Mouse (Mus musculus) layer of hippocampus, adult 9-10 months (tissue): Measurements from ENCODE around the gene Snx9.

ENCODE experiments used
- DNase-seq: peaks from one replicate; pipeline ENCODE4 v3.0.0; 2022; ENCODE audit warnings: low spot score

Snx9 gene

DNA sequence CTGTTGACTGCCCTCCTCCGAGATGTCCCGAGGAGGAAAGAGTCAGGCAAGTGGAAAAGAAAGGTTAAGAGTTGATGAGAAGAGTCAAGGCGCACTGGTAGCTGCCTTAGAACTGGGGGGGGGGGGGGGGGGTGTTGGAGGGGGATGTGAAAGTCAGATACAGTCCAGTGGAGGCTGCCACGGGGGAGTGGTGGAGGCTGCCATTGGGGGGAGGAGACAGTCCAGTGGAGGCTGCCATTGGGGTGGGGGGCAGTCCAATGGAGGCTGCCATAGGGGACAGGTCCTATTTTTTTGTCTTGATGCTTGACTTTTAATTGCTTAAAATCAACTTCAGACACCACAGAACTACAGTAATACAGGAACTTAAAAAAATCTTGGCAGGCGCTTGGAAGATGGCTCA is 91.0 kb downstream of the Snx9 start:
- DNase-seq = no peak

DNA sequence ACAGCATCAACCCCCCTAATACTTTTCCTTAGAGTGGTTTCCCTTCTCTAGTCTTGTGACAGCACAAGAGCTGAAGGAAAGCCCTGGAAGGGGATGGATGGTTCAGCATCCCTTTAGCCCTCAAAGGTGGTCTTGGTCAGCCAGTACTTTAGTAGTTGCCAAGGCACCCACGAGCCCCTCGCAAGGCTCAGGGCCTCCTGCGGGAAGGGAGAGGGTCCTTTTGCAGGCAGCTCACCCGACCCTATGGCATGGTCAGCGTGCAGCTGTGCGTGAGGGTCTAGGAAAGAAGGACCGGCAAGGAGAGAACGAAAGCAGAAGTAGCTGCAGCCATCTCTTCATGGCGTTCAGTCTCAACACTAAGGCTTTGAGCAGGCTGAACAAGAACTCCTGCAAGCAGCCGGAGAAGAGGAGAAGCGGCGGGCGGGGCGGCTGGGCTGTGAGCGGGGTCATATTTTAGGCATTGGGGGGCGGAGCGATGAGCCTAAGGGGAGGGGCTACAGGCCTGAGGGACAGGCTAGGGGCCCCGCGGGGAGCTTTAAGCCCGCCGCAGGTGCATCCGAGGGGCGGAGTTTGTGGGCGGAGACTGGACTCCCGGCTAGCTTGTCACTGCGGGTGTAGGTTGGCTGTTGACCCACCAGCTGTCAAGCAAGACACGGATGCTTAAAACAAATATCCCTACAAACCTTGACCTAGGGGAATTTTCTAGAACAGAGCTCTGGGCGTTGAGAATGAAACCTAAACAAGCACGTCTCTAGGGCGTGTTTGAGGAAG is 93.6 kb downstream of the Snx9 start:
- DNase-seq = no peak

DNA sequence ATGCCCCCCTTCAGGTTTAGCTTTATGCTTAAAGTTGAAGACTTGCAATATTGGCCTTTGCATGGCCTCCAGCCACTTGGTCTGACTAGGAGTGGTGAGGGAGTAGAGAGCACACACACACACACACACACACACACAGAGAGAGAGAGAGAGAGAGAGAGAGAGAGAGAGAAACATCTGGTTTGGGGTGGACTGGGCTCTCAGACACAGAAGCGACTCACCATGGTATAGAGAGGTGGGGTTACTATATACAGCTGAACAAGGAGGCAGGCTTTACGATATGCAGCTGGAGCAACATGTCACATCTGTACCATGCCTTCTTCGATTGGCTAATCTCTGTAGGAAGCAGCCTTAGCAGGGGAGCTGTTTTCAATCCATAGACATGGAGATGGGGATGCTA is 94.6 kb downstream of the Snx9 start:
- no peak for DNase-seq

DNA sequence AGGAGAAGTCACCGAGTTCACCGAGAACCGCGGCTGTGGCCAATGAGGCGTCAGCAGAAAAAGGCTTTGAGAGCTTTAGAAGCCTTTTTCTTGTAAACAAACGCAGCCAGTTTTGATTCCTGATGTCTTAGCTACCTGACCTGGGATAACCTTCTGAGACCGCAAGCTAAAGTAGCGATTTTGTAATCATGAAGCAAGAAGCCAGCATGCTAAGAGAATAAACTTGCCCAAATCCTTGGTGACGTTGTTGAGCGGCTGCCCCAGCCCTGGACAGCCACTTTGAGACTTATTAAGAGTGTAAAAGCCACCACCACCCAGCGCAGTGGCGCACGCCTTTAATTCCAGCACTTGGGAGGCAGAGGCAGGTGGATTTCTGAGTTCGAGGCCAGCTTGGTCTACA is 95.1 kb downstream of the Snx9 start:
- DNase-seq = no peak

DNA sequence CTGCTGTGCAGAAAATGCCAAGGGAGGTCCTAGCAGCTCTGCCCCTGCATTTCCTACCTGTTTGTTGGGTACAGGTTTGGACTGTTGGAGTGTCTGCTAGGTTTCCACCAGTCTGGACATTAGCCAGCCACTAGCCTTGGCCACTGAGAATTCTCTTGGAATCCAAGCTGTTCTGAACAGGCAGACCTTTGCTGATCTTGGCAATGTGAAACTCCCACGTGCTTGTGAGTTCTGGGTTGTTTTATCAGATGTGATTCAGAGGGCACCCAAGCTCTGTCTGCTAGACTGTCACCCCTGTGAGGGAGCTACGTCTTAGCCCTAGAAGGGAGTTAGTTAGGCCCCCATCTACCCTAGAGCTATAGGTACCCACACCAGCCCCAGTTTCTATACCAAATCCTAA is 96.3 kb downstream of the Snx9 start:
- DNase-seq = no peak

DNA sequence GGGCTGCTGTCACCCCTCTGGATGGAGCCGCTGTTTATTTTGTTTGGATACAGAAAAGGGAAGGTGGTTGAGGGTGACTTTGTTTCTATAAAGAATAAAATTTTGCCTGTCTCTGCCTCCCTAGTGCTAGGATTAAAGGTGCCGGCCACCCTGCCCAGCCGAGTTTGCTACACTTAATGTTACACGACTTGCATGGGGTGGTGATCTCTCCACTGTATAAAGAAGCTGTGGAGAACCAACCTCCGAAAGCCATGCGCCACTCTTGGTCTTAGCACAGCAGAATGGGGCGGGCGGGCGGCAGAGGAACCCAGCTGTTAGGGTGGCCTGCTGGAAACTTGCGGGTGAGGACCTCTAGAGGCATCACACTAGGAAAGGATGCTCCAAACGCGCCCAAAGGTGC is 98.7 kb downstream of the Snx9 start:
- DNase-seq = no peak

DNA sequence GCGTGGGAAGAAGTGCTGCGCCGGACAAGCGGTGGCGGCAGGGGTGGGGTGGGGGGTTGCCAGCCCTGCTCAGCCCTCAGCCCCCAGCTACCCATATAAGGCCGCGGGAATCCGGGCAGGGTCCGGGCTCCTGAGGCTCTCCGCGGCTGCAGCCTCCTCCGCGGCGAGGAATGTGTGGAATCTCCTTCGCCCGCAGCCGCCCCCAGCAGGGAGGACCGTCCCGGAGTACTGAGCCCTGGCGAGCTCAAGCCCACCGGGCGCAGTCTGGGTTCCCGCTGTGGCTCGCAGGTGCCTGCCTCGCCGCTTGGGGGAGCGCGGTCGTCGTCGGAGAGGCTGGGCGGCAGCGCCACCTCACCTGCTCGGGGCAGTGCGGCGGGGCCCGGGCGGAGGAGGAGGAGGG is 99.7 kb downstream of the Snx9 start:
- DNase-seq = no peak

DNA sequence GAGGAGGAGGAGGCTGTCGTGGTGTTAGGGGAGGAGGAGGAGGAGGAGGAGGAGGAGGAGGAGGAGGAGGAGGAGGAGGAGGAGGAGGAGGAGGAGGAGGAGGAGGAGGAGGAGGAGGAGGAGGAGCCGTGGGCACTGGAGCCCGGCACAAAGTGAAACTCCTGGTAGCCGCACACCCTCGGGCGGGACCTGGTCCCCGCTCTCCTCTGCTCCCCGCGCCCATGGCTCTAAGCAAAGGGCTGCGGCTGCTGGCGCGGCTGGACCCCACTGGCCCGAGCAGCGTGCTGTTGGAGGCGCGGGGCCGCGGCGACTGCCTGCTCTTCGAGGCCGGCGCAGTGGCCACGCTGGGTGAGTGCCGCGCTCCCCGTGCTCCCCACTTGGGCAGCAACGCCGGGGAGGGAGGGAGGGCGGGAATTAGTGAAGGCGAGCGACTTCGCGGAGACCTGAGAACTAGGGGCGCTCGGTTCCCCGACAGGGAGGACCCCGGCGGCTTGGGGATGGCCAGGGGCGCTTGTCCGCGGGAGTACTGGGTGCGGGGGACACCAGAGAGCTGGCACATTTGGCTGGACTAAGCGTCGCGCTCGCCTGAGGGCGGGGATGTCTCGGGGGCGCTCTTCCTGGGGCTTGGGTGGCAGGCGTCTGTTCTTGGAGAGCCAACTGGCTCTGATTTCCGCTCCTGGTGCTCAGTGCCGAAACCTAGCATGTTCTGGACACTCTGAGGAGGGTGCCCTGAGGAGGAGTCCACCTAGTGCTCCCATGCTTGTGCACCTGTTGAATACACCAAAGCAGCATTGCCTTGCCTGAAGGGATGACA is 100.3 kb downstream of the Snx9 start, which contains the start of gene Synj2:
TSS of gene Synj2 (plus strand) at position 51 of the 814 bp plus-strand sequence.
- DNase-seq = no peak

DNA sequence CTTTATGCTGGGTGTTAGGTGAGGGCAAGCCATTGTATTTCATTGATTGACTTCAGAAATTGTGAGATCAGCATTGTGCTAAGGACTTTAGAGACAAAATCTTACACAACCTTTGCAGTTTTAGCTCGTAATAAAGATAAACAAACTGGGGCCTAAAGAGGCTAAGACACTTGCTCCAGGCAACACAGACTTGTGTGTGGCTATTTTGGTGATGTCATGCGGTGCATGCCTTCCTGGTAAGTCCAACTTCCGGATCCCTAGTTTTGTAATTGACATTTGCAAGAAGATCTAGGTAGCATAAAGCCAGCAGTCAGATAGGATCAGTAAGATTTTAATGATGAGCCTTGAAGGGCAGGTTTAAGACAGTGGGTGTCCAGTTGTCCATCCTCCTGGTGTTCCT is 101.0 kb downstream of the Snx9 start:
- DNase-seq = no peak

DNA sequence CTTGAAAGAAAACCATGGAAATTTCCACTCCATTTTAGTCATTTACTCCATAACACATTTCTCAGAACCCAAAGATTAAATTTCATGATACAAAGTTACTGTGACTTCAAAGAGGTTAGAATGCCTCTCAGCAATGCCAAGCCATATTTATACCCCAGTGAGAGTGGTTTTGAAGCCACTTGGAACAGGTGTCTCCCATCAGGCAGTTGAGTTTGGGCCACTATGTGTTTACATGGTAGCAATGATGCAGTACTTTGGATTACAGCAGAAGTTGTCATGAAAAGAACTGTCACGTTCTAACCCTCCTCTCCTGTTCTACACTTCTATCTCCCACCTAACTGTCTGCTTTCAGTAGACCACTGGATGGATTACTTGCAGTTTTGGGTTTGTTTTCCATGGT is 101.9 kb downstream of the Snx9 start:
- DNase-seq = no peak

DNA sequence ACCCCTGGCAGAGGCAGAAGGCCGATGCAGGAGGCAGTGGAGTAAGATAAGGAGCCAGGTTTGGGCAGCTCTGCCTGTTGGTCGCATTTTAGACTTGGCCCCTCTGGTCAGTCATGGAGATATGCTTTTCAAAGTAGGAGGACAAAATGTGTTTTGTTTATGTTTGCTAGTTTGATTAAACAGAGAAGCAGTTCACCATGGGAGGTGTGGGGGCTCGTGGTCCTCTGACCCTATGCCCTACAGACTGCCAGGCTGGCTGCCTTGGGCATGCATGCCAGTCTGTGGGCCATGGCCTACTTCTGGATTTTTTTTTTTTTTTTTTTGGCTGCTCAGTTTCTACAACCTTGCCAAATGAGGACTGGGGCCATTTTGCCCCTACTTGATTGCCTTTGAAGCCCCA is 105.9 kb downstream of the Snx9 start:
- DNase-seq = no peak

DNA sequence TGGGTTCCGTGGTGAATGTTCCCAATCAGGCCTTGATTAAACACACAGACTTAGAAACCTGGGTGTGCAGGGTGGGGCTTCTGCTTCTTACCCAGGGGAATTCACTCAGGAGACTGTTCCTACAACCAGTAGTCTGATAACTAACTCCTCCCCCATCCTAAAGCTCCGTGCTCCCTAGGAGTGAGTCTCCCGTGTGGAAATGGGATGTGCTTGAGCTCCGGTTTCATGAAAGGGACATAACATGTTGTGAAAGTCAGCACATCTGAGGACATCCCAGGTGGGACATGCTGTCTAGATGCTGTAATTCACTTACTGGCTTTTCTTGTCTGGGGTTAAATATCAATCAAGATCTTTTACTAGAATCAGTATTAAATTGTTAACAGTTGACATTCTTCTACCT is 111.3 kb downstream of the Snx9 start:
- DNase-seq = no peak

DNA sequence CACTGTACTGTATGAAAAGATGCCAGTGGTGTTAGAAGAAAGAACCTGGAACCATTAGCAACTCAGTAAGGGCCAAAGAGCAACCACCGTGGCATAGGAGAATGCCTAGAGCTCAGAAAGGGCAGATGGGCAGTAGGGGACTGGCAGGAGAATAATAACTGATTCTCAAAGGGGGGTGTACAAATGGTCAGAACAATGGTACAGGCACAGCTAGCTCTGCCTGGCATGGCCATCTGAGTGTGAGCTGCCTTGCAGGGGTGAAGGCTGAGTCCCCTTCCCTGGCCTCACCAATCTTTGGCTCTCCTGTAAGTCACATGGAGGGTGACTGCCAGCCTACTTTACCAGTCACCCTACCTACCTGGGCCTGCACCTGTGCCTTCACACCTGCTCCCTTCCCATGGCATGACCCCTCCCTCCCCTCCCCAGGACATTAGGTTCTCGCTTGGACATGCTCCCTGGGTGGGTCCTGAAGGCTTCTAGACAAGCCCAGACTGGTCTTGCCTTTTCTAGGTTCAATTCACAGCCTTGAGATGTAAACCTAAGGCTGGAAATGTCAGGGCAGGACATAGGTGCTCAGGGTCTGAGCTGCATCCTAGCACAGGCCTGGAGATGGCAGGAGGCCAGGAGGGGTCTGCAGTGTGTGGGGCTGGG is 115.3 kb downstream of the Snx9 start:
- DNase-seq = no peak

DNA sequence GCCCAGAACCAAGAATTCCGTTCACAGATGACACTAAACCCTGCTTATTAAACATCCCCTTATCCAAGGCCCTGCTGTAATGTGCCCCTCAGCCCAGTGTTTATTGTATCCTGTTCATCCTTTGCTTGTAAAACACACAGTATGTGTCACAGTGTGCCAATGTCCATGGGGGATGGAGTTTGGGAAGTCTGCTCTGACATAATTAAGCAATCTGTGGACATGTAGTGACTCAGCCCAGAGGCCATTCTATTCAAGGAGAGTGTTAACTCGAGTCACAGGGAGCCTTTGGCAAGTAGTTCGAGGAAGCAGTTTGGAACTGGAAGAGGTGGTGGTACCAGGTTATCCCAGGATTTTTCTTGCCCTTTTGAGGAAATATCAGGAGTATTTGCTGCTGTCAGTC is 116.0 kb downstream of the Snx9 start:
- DNase-seq = no peak

DNA sequence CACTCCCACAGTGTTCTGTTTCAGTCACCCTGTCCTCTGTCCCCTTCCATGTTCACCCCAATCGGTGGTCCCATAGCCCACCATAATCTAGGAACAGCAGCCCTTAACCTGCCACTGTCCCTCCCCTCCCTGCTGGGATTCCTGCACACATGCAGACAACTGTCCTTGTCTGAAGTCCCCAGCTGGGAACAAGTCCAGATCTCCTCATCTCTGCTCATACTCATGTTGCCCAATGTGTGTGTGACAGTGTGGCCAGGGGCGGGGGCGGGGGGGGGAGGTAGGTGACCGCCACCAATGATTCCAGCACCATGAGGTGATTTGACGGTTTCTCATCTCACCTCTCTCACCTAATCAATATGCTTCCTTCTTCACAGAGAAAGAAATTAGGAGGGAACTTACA is 117.1 kb downstream of the Snx9 start:
- no peak for DNase-seq

DNA sequence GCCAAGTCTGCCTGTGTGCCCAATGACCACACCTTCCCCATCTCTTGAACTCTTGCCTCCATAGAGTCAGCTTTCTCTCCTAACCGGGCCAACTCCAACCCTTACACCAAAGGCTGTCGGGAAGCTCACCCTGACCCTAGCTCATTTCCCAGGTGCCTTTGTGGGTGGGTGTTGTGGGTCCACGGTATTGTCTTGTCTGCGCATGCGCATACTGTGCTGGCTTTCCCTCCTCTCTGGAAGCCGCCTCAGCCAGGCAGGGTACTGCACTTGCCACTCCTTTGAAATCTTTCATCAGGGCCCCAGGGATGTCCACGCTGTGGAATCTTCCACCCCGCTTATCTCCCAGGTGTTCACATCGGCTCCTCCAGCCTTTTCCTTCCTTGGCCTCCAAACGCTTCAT is 117.5 kb downstream of the Snx9 start:
- DNase-seq = no peak

DNA sequence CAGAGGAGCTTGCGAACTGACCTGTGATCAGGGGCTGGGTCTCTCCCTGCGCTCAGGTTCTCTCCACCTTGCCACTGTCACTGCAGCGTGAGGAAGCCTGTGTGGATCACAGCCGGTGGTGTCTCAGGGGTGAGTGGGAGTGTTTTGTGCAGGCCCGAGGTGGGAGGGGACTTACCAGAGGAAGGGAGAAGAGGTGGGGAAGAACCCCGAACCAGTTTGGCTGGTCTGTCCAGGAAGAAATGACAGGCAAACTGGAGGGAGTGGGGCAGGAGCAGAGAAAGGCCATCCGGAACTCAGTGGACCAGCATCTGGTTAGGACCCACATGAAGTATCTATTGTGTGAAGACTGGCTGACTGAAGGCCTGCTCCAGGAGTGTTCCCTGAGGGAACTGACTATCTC is 118.0 kb downstream of the Snx9 start:
- DNase-seq = no peak

DNA sequence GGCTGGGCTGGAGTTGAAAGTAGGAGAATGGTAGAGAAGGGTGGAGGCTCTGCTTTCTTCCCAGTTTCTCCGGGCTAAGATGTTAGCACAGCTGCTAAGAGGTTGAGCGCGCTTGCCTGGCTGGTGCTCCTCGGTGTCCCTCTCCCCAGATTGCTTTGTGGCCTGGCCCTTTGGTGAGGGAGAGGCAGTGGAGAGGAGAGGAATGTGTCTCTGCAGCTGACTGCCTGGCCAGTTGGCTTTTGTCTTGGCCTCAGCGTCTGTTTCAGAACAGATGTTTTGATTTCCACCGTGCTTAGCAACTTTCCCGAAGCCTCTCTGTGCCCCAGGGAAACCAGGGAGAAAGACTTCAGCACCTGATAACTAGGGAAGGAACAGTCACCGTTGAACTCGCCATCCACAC is 118.7 kb downstream of the Snx9 start:
- no peak for DNase-seq

DNA sequence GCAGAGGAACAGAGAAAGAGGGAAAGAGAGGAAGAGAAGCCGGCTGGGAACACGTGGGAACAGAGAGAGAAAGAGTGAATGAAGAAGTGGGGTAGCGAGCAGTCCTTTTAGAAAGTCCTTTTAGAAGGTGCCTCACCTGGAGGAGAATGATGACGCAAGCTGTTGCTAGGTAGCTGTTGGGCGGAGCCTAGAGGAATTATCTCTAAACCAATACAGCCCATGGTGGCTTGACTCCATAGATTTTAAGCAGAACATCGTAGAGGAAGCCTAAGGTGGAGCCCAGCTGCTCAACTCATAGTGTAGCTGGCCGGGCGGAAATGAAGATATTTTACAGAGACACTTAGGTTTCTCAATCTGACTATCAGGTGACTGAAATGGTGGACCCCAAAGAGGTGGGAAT is 122.6 kb downstream of the Snx9 start:
- DNase-seq = no peak

DNA sequence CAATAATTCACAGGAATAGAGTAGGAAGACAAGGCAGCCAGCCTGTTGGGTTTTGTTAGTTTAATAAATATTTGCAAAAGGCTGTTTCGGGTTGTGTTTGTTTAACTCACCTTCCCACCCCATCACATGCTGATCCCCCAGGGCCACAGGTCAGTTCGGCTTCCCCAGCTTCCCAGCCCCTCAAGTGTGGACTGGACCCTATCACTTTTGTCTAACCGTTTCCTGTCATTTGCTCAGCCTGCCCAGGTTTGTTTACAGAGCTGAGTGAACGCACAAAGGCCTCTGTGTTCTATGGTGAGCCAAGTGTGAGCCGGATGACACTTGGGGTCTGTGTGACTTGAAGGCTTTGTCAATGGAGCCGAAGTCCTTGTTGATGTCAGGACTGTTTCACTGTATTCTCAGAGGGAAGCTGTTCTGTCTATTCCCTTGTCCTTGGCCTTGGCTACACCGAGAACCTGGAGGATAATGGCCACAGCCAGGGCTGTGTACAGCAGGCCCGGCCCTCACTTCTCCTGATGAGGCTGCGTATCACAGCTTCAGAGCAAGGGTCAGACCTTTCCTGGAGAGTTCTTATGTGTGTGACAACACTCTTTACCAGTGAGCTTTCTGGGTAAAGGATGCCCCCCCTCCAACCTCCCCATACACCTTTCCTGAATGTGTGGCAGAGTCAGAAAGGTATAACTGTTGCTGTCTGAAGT is 124.1 kb downstream of the Snx9 start:
- DNase-seq = no peak

DNA sequence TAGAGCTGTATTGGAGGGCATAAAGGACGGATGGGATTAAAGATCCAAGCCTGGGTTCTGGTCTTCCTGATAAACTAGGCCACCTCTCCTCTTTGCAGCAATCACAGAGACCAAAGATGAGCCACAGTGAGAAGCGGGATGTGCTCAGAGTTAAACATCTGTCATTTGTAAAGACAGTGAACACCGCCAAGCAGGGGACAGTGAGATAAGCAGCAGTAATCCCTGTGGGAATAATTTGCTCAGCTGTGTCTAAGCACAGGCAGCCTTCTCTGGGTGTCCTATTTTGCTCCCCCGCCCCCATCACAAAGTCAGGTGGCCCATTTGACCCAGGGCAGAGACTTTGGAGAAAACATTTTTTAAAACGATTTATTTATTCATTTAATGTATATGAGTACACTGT is 125.6 kb downstream of the Snx9 start:
- no peak for DNase-seq

DNA sequence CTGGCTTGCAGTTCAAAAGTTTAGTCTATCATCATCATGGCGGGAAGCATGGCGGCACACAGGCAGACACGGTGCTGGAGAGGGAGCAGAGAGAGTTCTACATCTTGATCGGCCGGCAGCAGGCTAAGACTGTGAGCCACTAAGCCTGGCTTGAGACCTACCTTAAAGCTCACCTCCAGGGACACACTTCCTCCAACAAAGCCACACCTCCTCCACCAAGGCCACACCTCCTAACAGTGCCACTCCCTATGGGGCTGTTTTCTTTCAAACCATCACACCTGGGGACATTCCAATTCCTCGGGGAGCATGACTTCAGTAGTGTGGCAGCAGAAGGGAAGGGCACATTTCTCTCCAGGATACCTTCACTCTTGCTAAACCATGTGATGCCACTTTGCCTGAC is 127.4 kb downstream of the Snx9 start:
- DNase-seq = no peak

DNA sequence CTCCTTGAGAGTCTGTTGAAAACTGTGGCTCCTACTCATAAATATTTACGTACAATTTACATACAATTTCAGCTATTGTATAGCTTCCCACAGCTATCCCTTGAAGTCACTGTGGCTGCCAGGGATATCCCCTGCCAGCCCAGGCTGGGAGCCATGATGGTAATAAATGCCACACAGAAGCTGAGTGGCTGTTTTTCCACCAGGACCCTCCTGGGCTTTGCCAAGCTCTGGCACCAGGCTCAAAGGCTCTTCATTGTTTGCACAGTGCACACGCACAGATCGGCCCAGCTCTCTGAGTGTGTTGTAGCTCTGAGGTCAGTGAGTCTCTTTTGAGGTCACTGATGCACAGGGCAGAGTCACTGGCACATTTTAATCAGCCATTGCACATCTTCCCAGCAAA is 128.1 kb downstream of the Snx9 start:
- DNase-seq = no peak
